Mouse (Mus musculus): ENCODE data around the gene AU040320.

AU040320 gene

DNA sequence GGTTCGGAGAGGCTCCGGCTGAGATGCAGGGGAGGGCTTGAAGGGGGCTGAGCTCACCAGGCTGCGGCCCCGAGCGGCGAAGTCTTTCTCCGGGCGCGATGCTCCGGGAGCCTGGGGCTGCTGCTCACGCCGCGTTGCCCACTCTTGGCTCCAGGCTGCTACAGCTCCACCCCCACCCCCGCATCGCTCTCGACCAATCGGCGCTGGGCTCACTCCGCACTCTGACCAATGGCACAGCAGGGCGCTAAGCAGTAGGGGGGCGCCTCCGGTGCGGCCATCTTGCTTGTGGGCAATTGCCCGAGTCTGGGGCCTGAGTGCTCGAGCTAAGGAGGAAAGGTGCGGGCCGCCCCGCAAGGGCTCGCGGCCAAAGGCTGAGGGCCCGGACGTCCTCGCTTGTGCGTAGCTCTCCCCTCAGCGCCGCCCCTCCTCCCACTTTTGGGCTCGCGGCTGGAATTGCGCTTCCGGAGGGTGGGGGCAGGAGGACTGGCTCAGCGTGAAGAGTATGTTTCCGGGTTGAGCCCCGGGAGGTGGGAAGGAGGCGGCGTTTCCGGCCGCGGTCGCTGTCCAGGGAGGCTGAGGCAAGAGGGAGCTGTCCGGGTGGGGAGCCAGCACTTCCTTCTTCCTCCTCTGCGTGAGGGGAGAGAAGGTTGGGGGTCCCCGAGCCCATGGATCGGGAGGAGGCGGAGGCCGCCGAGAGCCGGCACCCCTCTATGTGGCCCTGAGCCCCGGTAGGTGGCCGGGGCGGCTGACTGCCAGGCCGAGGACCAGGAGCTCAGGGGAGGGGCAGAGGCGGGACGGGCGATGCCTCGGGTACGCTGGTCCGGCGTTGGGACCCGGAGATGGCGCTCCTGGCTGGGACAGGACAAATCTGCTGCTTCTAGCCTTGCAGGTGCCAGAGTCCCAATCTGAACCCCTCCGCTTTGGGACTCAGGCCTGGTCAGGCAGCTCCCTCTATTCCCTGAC is at the start of gene AU040320, which contains the start of gene Ncdn:
Gene AU040320 (plus strand): TSS at position 277 of the 963 bp plus-strand sequence.
Gene Ncdn (minus strand): TSS at position 171 of the 963 bp plus-strand sequence.
- peak; percentile 98 for DNase-seq

DNA sequence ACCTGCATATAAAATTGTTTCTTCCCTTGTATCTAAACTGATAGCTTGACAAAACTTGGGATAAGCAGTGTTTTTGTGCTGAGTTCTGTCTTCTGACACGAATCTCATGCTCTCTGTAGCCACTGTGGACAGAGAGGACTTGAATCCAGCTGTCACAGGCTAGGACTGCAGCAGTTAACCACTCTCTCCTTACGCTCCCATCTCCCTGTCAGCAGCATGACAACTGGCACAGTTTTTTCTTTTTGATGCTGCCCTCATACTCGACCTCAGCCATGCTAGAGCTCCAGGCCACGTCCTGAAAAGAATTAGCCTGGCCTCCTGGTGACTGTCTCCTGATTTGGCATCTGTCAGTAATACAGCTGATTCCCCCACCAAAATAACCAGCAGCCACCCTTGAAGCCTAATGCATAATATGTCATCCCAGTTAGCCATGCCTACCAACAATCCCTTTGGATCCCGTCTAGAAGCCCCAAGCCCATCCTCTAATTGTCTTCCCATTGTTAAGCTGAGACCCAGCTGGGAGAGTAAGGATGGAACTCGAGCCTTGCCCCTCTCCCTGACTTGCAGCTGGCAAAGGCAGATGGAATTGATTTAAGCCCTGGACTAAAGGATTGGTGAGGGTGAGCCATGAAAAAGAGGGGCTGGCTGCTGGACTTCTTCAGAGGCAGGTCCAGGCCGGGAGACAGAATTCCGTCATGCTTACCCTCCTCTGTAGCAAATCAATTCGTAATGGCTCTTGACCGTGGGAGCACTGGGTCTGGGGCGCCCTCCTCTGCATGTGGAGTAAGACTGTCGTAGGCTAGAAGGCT is 46.5 kb upstream of the AU040320 start:
- no peak for DNase-seq

DNA sequence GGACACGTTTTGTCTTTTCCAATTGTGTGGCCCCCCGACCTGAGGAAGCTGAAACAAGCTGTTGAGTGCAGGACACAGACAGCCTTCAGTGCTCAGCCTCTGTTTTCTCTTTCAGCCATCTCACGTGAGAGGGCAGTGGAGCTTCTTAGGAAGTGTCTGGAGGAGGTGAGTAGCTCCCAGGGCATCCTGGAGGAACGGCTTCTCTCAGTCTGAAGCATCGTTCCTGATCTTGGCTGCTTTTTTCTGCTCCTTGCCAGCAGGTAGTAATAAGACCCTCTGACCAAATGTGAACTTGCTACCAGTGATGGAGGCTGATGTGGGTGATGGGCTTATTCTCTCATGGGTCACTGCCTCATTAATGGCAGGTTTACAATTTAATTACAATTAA is 45.9 kb upstream of the AU040320 start:
- no peak for DNase-seq

DNA sequence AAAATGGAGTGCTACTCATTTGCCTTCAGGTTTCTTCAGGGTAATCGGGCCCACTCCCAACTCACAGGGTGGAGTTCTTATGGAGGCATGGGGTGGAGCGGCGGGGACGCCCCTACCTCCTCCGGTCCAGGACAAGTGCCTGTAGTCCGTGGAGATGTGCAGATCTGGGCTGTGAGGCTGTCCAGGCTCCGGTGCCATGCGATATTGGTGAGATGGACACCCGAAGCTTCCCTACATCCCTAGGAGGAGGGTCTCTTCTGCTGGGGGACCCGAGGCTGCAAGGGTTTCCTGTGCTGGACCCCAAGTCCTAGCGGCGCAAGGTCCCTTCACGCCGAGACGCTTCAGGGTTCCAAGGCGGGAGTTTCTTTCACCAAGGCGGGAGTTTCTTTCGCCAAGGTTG is 21.2 kb upstream of the AU040320 start:
- no peak for DNase-seq

DNA sequence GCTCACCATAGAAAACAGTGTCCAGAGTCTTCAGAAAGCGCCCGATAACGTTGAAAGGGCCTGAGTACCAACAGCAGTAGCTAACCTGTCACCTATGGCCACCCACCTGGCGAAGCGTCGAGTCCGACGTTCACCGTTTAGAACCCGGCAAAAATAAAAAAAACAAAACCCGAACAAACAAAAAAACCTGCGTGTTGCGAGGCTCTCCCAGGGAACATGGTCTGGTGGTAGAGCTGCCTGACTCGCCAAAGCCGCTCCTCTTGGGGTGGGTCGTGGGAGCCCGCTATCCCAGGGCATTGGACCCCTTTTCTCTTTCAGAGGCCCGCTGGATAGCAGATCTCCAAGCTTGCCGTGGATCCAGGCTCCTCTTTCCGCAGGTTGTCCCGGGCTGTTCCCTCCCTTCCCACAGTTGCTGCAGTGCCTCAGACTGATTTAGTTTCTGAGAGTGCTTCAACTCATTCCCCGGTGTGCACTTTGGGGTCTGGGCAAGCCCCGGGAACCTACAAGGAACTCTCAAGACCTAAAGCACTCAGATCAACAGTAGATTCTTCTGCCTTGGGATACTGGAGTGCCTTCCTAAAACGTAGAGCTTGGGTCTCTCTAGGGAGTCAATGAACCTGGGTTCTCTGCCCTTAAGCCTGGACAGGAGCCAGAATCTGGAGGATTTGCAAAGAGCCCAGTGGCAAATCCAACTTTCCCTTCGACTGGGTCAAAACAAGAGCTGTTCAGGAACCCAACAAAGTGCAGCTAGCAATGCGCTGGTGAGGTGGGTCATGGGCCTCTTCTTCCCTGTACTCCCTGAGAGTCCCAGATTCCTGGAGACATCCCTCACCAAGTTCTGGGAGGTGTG is 20.6 kb upstream of the AU040320 start:
- no peak for DNase-seq

DNA sequence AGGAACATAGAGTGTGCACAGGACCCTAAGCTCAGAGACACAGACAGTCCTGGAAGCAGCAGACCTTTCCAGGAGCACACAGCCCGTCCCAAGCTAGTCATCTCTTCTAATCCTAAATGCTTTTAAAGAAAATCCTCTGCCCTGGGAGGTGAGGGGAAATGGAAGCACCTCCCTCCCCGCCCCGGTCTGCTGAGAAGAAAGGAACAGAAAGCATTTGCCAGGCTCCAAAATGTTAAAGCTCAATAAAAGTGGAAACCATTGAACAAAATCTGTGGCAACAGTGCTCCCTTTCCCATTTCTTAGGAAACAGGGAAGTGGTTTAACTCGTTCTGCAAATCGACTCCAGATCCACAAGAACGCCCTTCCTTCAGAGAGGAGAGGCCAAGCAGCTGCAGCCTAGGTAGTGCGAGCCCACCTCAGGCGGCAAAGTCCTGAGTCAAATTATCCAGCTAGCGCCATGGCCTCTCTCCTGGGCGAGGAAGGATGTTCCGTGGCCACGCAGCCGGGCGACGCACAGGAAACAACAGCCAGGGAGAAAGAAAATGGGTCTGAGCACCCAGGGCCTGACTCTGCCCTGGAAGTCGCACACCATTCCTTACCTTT is 19.2 kb upstream of the AU040320 start:
- DNase-seq, result no peak

DNA sequence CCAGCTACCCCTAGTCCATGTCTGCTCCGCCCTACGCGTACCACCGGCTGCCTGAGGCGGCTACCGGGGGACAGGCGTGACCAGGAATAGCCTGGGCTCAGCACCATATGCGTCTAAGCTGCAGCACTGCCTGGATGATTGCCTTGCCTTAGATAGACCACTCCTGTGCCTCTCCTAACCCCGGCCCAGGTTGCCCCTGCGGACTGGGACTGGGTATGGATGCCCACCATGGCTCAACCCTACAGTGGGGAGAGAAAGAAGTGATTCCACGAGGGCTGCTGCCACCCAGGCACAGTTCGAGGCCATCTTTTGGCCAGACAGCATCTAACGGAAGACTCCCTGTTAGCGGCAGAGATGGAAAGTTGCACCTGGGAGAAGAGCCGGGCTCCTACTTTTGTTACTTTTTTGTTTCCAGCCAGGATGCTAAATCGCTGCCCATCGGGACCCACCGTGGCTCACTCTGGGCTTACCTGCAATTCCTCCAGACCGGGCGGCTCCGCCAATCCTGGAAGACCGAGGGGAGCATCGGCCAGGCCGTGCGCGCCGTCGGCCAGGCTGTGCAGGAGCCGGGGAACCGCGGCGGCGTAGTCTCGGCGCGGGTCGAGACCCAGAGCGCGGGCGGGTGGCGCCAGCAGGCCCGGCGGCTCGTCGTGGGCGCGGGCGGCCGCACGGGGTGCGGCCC is 18.5 kb upstream of the AU040320 start:
- DNase-seq, result no peak

DNA sequence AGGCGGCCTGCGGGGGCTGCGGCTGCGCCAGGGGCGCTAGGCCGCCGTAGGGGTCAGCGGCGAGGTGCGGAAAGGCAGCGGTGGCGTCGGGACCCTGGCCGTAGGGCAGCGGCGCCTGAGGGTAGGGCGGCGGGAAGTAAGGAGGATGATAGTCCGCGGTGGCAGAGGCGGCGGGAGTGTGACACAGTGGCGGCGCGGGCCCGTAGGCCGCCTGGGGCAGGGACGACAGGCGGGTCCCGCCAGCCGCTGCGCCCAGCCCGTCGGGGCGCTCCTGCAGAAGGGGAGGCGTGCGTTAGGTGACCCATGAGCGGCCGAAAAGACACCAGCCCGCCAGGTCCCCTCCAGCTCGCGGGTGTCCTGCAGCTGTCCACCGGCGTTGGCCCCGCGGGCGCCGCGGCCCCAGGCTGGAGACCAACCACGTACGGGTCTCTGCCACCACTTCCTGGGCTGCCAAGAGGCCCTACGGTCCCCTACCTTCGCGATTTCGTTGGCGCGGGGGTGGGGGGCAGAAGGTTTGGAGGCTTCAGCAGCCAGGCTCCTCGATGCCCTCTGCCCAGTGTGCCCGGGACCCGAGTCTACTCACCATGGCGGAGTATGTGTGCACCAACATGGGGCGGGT is 17.9 kb upstream of the AU040320 start:
- no peak for DNase-seq

DNA sequence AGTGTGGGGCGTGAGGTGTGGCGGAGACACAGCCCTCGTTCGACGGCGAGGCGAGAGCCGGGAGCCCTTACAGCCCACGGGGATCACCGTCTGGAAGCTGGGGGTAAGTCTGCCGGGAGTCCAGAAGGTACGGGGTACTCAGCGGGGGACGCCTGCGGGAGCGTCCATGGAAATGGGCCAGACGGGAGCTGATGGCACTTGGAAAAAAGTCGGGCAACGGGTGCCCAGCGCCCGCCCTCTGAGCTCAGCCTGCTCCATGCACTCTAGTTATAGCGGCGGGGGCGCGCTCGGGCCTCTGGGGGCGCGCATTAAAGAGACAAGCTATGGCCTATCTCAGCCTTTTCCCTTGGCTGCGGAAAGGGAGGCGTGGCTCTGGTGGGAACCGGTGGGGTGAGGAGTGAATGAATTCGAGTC is 17.3 kb upstream of the AU040320 start, which contains the start of gene Tfap2e:
Gene Tfap2e (minus strand): TSS at position 240 of the 414 bp plus-strand sequence.
- no peak for DNase-seq

DNA sequence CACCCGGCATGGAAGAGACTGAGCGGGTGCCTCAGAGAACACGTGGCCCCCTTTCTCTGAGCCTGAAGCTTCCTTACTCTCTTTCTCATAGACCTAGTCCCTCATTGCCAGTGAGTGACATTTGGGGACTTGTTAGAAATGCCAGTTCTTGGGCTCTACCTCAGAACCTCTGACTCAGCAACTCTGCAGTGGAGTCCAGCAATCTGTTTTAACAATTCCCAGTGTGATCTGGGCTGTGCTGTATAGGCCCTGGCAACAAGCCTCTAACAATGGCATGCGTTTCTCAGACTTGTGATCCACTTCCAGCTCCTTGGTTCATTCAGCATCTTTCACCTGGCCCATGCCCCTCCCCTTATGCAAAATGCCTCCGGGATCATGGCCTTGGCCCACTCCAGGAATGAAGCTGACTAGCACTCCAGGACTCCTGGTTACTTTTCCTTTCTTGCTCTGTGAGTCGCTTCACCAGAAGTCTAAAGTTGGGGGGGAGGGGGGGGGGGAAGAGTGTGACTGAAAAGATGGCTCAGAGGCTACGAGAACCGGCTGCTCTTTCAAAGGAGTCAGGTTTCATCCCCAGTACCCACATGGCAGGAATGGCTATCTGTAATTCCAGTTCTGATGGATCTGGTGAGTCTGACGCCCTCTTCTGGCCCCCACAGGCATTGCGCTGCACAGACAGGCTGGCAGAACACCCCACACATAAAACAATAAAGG is 13.2 kb upstream of the AU040320 start:
- DNase-seq, result no peak

DNA sequence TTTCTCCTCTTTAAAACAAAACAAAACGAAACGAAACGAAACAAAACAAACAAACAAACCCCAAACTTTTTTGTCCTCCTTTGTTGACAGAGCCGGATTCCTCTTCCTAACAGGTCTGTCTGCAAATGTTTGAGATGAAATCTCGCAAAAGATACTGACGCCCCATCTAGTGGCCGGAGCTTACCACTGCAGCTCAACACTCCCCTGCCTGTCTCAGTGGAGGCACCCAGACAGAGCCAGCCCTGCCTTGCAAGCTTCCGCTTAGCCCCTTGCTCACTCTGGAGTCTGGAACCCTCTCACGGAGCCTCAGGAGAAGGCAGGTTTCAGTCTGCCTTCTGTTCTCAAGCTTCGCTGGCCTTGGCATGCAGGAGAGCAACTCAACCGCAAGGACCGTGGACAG is 11.9 kb upstream of the AU040320 start:
- DNase-seq, result peak; percentile 68

DNA sequence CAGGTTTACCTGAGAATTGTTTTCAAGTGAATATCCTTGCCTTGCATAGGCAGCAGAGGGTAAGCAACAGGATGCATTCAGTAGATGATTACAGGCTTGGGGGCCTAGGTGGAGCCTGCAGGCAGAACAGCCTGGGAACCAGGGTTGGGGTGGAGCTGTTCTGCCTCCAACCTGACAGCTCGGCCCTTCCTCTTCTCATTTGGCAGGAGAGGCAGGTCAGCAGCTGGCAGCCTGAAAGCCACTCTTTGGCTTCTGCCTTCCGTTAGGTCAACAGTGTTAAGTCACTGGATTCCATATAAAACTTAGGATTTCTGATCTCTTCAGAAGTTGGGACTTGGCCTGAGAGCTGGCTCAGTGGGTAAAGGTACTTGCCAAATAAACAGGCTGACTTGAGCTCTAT is 10.4 kb upstream of the AU040320 start:
- no peak for DNase-seq

DNA sequence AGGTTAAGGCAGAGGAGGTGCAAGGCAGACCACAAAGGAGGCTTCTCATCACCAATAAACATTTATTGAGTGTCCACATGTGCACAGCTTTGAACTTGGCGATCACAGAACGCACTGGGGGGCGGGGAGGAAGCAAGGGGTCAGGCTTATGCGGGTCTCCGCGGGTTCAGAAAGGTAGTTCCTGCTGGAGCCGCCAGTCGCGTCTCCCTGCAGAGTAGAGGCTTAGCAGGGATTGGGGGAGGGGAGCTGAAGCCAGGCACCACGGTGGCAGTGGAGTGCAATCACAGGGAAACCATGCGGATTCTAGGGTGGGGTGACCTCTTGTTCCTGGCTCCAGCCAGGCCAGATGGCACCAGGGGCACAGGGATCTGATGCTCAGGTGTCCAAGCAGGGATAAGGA is 9.6 kb upstream of the AU040320 start:
- DNase-seq, result peak; percentile 56

DNA sequence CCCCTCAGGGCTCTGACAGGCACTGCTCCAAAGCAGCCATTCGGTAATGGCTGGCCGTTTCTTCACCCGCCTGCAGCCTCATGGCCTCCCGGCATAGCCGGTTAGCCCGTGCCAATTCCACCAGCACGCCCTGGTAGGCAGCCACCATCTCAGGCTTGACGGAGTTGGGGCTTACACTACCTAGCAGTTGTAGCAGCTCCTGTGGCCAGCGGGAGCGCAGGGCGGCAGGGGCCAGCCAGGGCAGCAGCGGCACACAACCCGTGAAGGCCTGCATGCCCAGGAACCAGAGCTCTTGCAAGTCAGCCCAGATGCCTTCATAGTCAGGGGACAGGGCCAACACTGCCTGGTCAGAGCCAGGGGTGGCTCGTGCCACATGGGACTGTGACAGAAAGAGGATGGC is 8.5 kb upstream of the AU040320 start:
- DNase-seq, result peak; percentile 73

DNA sequence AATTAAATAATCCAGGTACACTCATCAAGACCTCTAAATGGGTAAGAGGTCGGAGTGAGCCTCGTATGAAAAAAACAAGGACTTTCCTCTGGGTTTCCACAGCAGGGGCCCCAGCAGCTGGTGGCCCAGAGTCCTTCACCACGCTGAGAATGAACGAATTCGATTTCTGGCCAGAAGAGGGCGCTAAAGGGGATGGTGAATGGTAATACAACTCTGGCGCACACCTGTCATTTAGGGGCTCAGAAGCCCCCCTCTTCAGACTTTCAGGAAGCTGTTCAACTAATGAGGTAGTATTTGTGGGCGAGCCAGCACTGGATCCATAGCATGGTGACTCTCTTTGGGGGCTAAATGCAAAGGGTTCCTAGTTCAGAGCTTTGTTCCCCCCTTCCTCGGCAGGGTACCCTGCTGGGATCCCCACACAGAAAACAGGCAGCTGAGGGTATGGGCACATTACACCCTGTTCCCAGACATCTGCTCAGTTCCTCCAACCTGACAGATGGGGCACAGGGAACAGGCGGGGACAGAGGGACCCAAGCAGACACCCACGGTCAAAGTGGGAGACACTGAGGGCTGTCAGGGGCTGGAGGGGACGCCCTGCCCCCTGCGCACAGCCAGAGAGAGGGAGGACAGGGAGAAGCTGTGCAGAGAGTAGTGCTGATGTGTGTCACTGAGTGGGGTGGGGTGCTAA is 7.7 kb upstream of the AU040320 start:
- DNase-seq, result peak; percentile 65

DNA sequence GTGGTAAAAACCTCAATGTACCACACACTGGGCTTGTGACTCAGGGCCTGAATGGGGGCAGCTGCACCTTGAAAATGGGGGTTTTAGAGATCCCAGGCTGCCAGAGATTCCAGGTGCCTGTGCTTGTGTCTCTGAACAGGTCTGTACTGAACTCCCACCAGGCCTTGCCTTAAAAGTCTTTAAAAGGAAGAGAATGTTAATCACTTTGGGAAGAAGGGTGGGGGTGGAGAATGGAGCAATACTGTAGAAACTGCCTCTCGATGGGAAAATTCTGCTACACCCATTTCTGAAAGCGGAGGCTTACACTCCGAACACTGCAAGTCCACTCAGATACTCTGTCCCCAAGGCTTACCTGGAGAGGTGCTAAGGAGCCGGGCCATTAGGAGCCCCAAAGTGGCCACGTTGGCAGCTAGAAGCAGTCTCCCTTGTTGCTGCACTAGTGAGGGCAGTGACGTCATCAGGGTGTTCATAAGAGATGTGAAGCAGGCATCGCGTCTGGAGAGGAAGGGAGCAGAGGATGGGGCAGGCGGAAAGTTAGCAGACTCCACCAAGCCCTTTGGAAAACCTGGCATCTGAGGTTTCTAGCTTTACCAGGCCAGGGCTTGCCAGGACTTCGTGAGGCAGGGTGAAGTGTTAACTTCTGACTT is 7.0 kb upstream of the AU040320 start:
- DNase-seq, result no peak

DNA sequence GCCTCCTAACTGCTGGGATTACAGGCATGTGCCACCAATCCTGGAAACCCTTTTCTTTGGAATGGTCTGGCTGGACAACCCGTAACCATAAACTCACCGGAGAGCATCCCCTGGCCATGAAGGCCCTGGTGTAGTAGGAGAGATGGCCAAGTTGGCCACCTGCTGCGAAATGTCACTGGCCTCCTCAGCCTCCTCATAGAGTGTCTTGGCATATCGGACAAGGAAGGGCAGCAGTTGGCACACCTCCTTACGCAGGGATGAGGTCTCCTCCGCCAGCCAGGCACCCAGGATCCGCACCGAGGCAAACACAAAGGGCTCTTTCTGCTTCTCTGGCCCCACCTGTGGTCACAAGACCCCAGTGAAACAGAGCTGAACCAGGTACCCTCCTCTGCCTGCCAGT is 5.0 kb upstream of the AU040320 start:
- peak; percentile 69 for DNase-seq

DNA sequence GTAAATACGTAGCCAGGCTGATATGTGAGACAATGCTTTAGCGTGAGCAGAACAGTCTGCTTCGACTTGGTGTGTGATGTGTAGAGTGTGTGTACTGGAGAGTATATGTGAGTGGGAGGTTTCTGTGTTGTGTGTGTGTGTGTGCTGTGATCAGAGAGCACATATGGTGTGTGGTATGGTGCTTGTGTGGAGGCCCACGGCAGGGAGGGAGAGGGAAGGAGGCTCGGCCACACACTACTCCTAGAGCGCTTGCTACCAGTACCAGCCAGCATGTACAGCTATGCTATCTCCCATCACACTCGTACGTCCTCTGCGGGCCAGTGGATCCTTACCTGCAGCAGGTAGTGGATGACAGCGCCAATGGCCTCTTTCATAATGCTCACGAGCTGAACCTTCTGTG is 3.8 kb upstream of the AU040320 start:
- no peak for DNase-seq

DNA sequence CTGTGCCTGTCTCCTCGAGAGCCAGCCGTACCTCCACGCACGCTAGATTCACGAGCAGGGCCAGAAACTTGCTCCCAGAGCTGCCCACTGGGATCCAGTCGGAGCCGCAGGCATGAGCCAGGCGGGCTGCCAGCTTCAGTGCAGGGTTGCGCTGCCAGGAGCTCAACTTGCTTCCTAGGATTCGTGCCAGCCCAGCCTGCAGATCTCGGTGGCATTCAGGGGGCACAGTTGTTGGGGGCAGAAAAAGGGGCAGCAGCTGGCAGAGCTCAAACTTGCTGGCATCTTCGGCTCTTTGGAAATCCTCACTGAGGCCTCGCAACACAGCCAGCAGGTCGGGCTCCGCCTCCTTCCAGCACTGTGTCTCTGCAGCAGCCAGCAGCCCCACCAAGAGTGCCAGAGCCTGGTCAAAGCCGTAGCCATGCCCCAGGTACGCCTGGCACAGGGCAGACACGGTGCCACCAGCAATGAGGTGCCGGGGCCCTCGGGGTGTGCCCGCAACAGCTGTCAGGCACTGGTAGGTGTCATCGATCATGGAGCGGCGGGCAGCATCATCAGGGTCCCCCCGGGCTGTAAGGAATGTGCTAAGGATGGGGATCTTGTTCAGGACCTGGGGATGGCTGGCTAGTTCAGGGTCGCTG is 3.2 kb upstream of the AU040320 start:
- peak; percentile 85 for DNase-seq

All from cerebellum, adult 11-12 months (tissue).